ENCODE assay signal across 21 mouse cellular contexts in the genomic region with DNA sequence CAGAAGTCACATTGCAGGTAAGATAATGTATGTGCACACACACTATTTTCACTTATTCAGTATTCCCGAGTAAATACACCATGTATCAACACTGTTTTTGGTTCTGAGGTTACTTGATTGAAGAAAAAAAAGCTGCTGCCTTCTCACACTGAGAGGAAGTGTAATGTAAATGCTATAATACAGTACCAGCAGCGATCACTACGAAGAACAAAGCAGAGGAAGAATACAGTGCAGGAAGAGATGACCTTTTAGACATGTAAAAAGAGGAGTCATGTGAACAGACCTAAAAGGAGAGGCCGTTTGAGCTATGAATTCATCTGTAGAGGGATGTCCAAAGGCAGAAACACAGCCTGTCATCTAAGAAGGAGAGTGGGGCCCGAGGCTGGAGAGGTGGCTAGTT. TPM values are rescaled to one million over a fixed set of nuclear protein-coding genes. Genes with fewer than 3 reads are reported as not detected.
A peak's percentile ranks its signal among the peaks of the same experiment; 100 is the strongest.
DNase-seq lines count a peak whose midpoint lies in the region; ATAC-seq and TF ChIP-seq lines count a peak whose summit lies in the region.
"Had no signal": no experiment of that assay in that cellular context is flagged by ENCODE, and none has a peak within 500 bp of the region (broad histone marks: within the 10 kb centered on the region; RNA-seq: fewer than 3 reads in every experiment).

No protein-coding gene starts in this region.

- no peak for TF ChIP-seq CTCF in layer of hippocampus, adult 2 months (conservative IDR thresholded peaks at IDR 0.05)

- peaks cover 27% of the 10 kb centered on the region for H3K4me1 ChIP-seq in hindbrain, embryonic 13.5 days (replicated peaks)
- peaks cover 10% of the 10 kb centered on the region; the same call in 1 of the 2 replicates for H3K4me1 ChIP-seq in hindbrain, embryonic 10.5 days (replicated peaks)
- peaks cover 26% of the 10 kb centered on the region for H3K4me1 ChIP-seq in neural tube, embryonic 15.5 days

- H3K4me3 ChIP-seq in hindbrain, embryonic 13.5 days: no peak overlapping the region
- no peak overlapping the region for H3K4me3 ChIP-seq in hindbrain, embryonic 10.5 days
- no peak overlapping the region for H3K4me3 ChIP-seq in layer of hippocampus, adult 2 months
- H3K4me3 ChIP-seq in neural tube, embryonic 15.5 days (replicated peaks): no peak overlapping the region
- H3K4me3 ChIP-seq: embryonic facial prominence, embryonic 15.5 days; erythroblast, embryonic 14.5 days; forebrain, embryonic 10.5 days; heart, adult 2 months; heart, embryonic 15.5 days; intestine, embryonic 15.5 days had no signal

- DNase-seq in hindbrain, embryonic 10.5 days (ENCODE audit: low spot score): no peak
- no peak for DNase-seq in layer of hippocampus, adult 2 months (ENCODE audit: low spot score in 2 of 2)
- DNase-seq in layer of hippocampus, adult 9-10 months (ENCODE audit: low spot score): no peak
- DNase-seq in R1 (ENCODE audit: low read depth, low spot score): peak; percentile 10
- no peak for DNase-seq in retina, embryonic 14.5 days (ENCODE audit: low spot score)
- DNase-seq: adrenal gland, postnatal 14 days; cerebellum, adult 11-12 months; cerebellum, postnatal 10 days; gastrocnemius, postnatal 10 days; heart, postnatal 14 days; kidney, adult 18-20 months had no signal

- ATAC-seq in hindbrain, embryonic 13.5 days (ENCODE audit: low FRiP score): no peak
- ATAC-seq in neural tube, embryonic 15.5 days (ENCODE audit: low FRiP score): no peak

- H3K27ac ChIP-seq in hindbrain, embryonic 13.5 days: peak overlapping the region; percentile 70; the same call in 1 of the 2 replicates
- no peak overlapping the region for H3K27ac ChIP-seq in hindbrain, embryonic 10.5 days
- H3K27ac ChIP-seq in layer of hippocampus, adult 2 months: peak overlapping the region; percentile 91
- H3K27ac ChIP-seq in neural tube, embryonic 15.5 days (replicated peaks): peak overlapping the region; percentile 60
- H3K27ac ChIP-seq: forebrain, embryonic 10.5 days; heart, embryonic 15.5 days; intestine, embryonic 15.5 days had no signal

- H3K36me3 ChIP-seq in hindbrain, embryonic 13.5 days: no peaks in the 10 kb centered on the region
- H3K36me3 ChIP-seq in hindbrain, embryonic 10.5 days: no peaks in the 10 kb centered on the region
- H3K36me3 ChIP-seq in neural tube, embryonic 15.5 days: peaks cover 4% of the 10 kb centered on the region; the same call in 1 of the 2 replicates
- H3K36me3 ChIP-seq: embryonic facial prominence, embryonic 15.5 days; intestine, embryonic 15.5 days had no signal

- H3K9me3 ChIP-seq in hindbrain, embryonic 13.5 days: no peaks in the 10 kb centered on the region
- H3K9me3 ChIP-seq in hindbrain, embryonic 10.5 days: no peaks in the 10 kb centered on the region
- no peaks in the 10 kb centered on the region for H3K9me3 ChIP-seq in neural tube, embryonic 15.5 days (replicated peaks)
- H3K9me3 ChIP-seq: embryonic facial prominence, embryonic 15.5 days; forebrain, embryonic 10.5 days; G1E; heart, embryonic 15.5 days; intestine, embryonic 15.5 days had no signal

- no peaks in the 10 kb centered on the region for H3K27me3 ChIP-seq in hindbrain, embryonic 13.5 days
- H3K27me3 ChIP-seq in hindbrain, embryonic 10.5 days (ENCODE audit: insufficient read depth, poor library complexity, severe bottlenecking): no peaks in the 10 kb centered on the region
- no peaks in the 10 kb centered on the region for H3K27me3 ChIP-seq in neural tube, embryonic 15.5 days (replicated peaks)
- H3K27me3 ChIP-seq: embryonic facial prominence, embryonic 15.5 days; heart, embryonic 15.5 days; intestine, embryonic 15.5 days had no signal

- H3K9ac ChIP-seq in hindbrain, embryonic 13.5 days: no peak overlapping the region
- no peak overlapping the region for H3K9ac ChIP-seq in neural tube, embryonic 15.5 days (replicated peaks)
- H3K9ac ChIP-seq: embryonic facial prominence, embryonic 15.5 days; heart, embryonic 15.5 days; intestine, embryonic 15.5 days had no signal

- WGBS in hindbrain, embryonic 13.5 days: 87% methylated on average over 5 of the region's 5 CpGs
- WGBS in hindbrain, embryonic 10.5 days: 86% methylated on average over 5 of the region's 5 CpGs
- WGBS in neural tube, embryonic 15.5 days: 80% methylated on average over 5 of the region's 5 CpGs

- no peak overlapping the region for H3K4me2 ChIP-seq in hindbrain, embryonic 13.5 days
- no peak overlapping the region for H3K4me2 ChIP-seq in neural tube, embryonic 15.5 days
- H3K4me2 ChIP-seq: embryonic facial prominence, embryonic 15.5 days; heart, embryonic 11.5 days; heart, embryonic 15.5 days; intestine, embryonic 15.5 days had no signal

RNA-seq across cellular contexts. Expression of a gene that starts 9.0 kb away (rescaled TPM):
- 20.3 and 21.8 TPM in 2 replicates for polyA plus RNA-seq in hindbrain, embryonic 13.5 days (2015; fragmentation: Nextera tagmentation; extraction: Ambion mirVana)
- 13.4 and 13.9 TPM in 2 replicates for polyA plus RNA-seq in hindbrain, embryonic 10.5 days (2016; fragmentation: Nextera tagmentation; extraction: Ambion mirVana)
- 10 to 100 TPM; 37.1 to 40.6 TPM for total RNA-seq in layer of hippocampus, adult 2 months (2021)
- 23.8 and 24.6 TPM in 2 replicates for polyA plus RNA-seq in neural tube, embryonic 15.5 days (2015; fragmentation: Nextera tagmentation; extraction: Ambion mirVana)

RNA-seq across cellular contexts. Expression of a gene that starts 40.5 kb away (rescaled TPM):
- polyA plus RNA-seq in hindbrain, embryonic 13.5 days (2015; fragmentation: Nextera tagmentation; extraction: Ambion mirVana): 127 TPM in 2 replicates
- polyA plus RNA-seq in hindbrain, embryonic 10.5 days (2016; fragmentation: Nextera tagmentation; extraction: Ambion mirVana): 161 and 220 TPM in 2 replicates
- 10 to 100 TPM; 62.1 to 64.2 TPM for total RNA-seq in layer of hippocampus, adult 2 months (2021)
- polyA plus RNA-seq in neural tube, embryonic 15.5 days (2015; fragmentation: Nextera tagmentation; extraction: Ambion mirVana): 89.5 and 104 TPM in 2 replicates
